Comparison of ENCODE assay signal across 16 mouse cellular contexts in the genomic region with DNA sequence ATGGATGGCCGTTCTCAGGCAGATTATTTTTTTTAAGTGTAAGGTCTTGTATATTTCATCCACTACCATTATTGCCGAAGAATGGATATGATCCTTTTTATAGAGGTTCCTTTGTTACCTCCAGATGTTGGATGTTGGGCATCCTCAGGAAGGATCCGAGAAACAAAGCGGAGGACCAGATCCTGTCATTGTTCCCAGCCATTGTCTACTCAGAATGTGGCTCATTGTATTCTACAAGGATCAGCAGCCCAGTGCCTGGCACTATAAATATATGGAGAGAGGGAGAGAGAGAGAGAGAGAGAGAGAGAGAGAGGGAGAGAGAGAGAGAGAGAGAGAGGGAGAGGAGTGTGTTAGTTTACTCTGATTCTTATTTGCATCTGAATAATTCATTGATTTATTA. TPM values are rescaled to one million over a fixed set of nuclear protein-coding genes. Genes with fewer than 3 reads are reported as not detected.
DNase-seq lines count a peak whose midpoint lies in the region; ATAC-seq and TF ChIP-seq lines count a peak whose summit lies in the region.
"Had no signal": no experiment of that assay in that cellular context is flagged by ENCODE, and none has a peak within 500 bp of the region (broad histone marks: within the 10 kb centered on the region; RNA-seq: fewer than 3 reads in every experiment).

No protein-coding gene starts in this region.

- WGBS in heart, embryonic 13.5 days = 60% methylated on average over 4 of the region's 4 CpGs
- 77% methylated on average over 4 of the region's 4 CpGs for WGBS in macrophage (ENCODE audit: missing documents)

- peaks cover 67% of the 10 kb centered on the region for H3K36me3 ChIP-seq in heart, embryonic 13.5 days
- no peaks in the 10 kb centered on the region for H3K36me3 ChIP-seq in macrophage (ENCODE audit: inconsistent target)
- H3K36me3 ChIP-seq: forebrain, embryonic 12.5 days; stomach, embryonic 15.5 days had no signal

- H3K9ac ChIP-seq in heart, embryonic 13.5 days = peak overlapping the region; percentile 62
- H3K9ac ChIP-seq: embryonic facial prominence, embryonic 15.5 days; forebrain, embryonic 12.5 days; liver, embryonic 14.5 days; midbrain, embryonic 15.5 days; neural tube, embryonic 12.5 days; stomach, embryonic 15.5 days had no signal

- no peak for TF ChIP-seq CTCF in left cerebral cortex, adult 2 months (IDR thresholded peaks at IDR 0.05)
- no peak for TF ChIP-seq CTCF in cortical plate, adult 2 months (IDR thresholded peaks at IDR 0.05; ENCODE audit: extremely low read depth, insufficient read depth, low read length)

- H3K79me2 ChIP-seq in macrophage (ENCODE audit: inconsistent target) = no peaks in the 10 kb centered on the region

- no peak for ATAC-seq in heart, embryonic 13.5 days (ENCODE audit: extremely low read depth, insufficient number of reproducible peaks, low FRiP score, low TSS enrichment)
- ATAC-seq: midbrain, embryonic 15.5 days had no signal

- no peaks in the 10 kb centered on the region for H3K27me3 ChIP-seq in heart, embryonic 13.5 days (replicated peaks)
- H3K27me3 ChIP-seq: embryonic facial prominence, embryonic 15.5 days; forebrain, embryonic 12.5 days; midbrain, embryonic 15.5 days; neural tube, embryonic 12.5 days; stomach, embryonic 15.5 days had no signal

- peak overlapping the region; percentile 42; the same call in 1 of the 2 replicates for H3K4me2 ChIP-seq in heart, embryonic 13.5 days
- H3K4me2 ChIP-seq: embryonic facial prominence, embryonic 15.5 days; forebrain, embryonic 12.5 days; midbrain, embryonic 15.5 days; neural tube, embryonic 12.5 days; stomach, embryonic 15.5 days had no signal

- no peak overlapping the region for H3K4me3 ChIP-seq in heart, embryonic 13.5 days
- H3K4me3 ChIP-seq in left cerebral cortex, adult 2 months = no peak overlapping the region
- H3K4me3 ChIP-seq in cortical plate, adult 2 months (ENCODE audit: insufficient read depth, low read length) = no peak overlapping the region
- no peak overlapping the region for H3K4me3 ChIP-seq in macrophage (ENCODE audit: inconsistent target)
- H3K4me3 ChIP-seq: embryonic facial prominence, embryonic 15.5 days; forebrain, embryonic 12.5 days; midbrain, embryonic 15.5 days; neural tube, embryonic 12.5 days; stomach, embryonic 15.5 days had no signal

- no peak for TF ChIP-seq POLR2A in cortical plate, adult 2 months (IDR thresholded peaks at IDR 0.05; ENCODE audit: extremely low read depth, insufficient read depth, low read length)

- H3K27ac ChIP-seq in heart, embryonic 13.5 days (replicated peaks) = peak overlapping the region; percentile 94
- H3K27ac ChIP-seq in left cerebral cortex, adult 2 months = peak overlapping the region; percentile 71
- H3K27ac ChIP-seq in cortical plate, adult 2 months (ENCODE audit: insufficient read depth, low read length) = 0 out of 2 replicates have a peak overlapping the region, but pooled peaks have one; percentile 32
- H3K27ac ChIP-seq in macrophage = peak overlapping the region; percentile 27
- H3K27ac ChIP-seq: forebrain, embryonic 12.5 days; liver, embryonic 14.5 days; midbrain, embryonic 15.5 days; neural tube, embryonic 12.5 days had no signal

- intact Hi-C loops in left cerebral cortex, adult 2 months (cut with DNase I) = no loop called here
- intact Hi-C loops in left cerebral cortex, postnatal 14 days (cut with DNase I) = no loop called here

- no peak for DNase-seq in heart, adult 18-20 months
- DNase-seq in left cerebral cortex, adult 2 months (ENCODE audit: extremely low spot score in 1 of 2, low spot score in 2 of 2) = no peak
- no peak for DNase-seq in left cerebral cortex, postnatal 14 days (ENCODE audit: low spot score in 2 of 2)
- no peak for DNase-seq in cerebellum, postnatal 10 days
- DNase-seq: cerebellum, adult 18-20 months; kidney, postnatal 14 days; thymus, postnatal 14 days had no signal

- peaks cover 85% of the 10 kb centered on the region for H3K4me1 ChIP-seq in heart, embryonic 13.5 days
- H3K4me1 ChIP-seq in cortical plate, adult 2 months (ENCODE audit: control insufficient read depth, insufficient read depth, low read length) = peaks cover 6% of the 10 kb centered on the region

- no peaks in the 10 kb centered on the region for H3K9me3 ChIP-seq in heart, embryonic 13.5 days
- H3K9me3 ChIP-seq: embryonic facial prominence, embryonic 15.5 days; forebrain, embryonic 12.5 days; midbrain, embryonic 15.5 days; neural tube, embryonic 12.5 days; stomach, embryonic 15.5 days had no signal

RNA-seq across cellular contexts. Expression of gene Adam19, which starts 6.8 kb away (rescaled TPM):
- polyA plus RNA-seq in heart, embryonic 13.5 days (2015; fragmentation: Nextera tagmentation; extraction: Ambion mirVana) = 24.2 and 24.7 TPM in 2 replicates
- total RNA-seq in heart, adult 18-20 months (2021) = 10 to 100 TPM; 48.1 to 54.5 TPM
- total RNA-seq in left cerebral cortex, adult 2 months (2021) = 10 to 100 TPM; 19.1 to 19.8 TPM
- 10 to 100 TPM; 29.0 to 32.3 TPM for total RNA-seq in left cerebral cortex, postnatal 14 days (2021)
- 9.6 and 9.9 TPM in 2 replicates for polyA plus RNA-seq in cortical plate, adult 2 months (2012; rRNA removed)
- 10 to 100 TPM in 18 of 26 experiments, 1 to 10 TPM in 8; 1.6 to 65.5 (median 11.8) TPM for total RNA-seq in macrophage (2018; cell fraction: chromatin; rRNA removed)
- 10 to 100 TPM in 12 of 26 experiments, 1 to 10 TPM in 14; 2.5 to 29.1 (median 6.6) TPM for total RNA-seq in macrophage (2018; cell fraction: cytosol; rRNA removed)
- 10 to 100 TPM in 15 of 26 experiments, 1 to 10 TPM in 11; 5.7 to 52.0 (median 11.1) TPM for total RNA-seq in macrophage (2018; cell fraction: nucleus; rRNA removed)
- polyA plus RNA-seq in macrophage (2018) = 4.7 to 18.1 TPM (median 13.4 TPM) in 3 replicates

RNA-seq across cellular contexts. Expression of gene Gm12166, which starts 10.4 kb away (rescaled TPM):
- polyA plus RNA-seq in heart, embryonic 13.5 days (2015; fragmentation: Nextera tagmentation; extraction: Ambion mirVana) = 4.8 and 5.3 TPM in 2 replicates
- total RNA-seq in heart, adult 18-20 months (2021) = 1 to 10 TPM; 1.0 to 2.9 TPM
- total RNA-seq in left cerebral cortex, adult 2 months (2021) = 1 to 10 TPM; 2.7 to 3.8 TPM
- total RNA-seq in left cerebral cortex, postnatal 14 days (2021) = 1 to 10 TPM; 1.8 to 2.6 TPM
- 6.8 and 11.1 TPM in 2 replicates for polyA plus RNA-seq in cortical plate, adult 2 months (2012; rRNA removed)
- 1 to 10 TPM in 21 of 26 experiments, under 1 TPM in 1, not detected in 4; 0.95 to 9.0 (median 3.2) TPM for total RNA-seq in macrophage (2018; cell fraction: chromatin; rRNA removed)
- 10 to 100 TPM in 1 of 26 experiments, 1 to 10 TPM in 25; 3.2 to 10.7 (median 5.3) TPM for total RNA-seq in macrophage (2018; cell fraction: cytosol; rRNA removed)
- total RNA-seq in macrophage (2018; cell fraction: nucleus; rRNA removed) = 1 to 10 TPM; 1.4 to 8.4 (median 3.8) TPM
- polyA plus RNA-seq in macrophage (2018) = 2.0 to 9.0 TPM (median 8.5 TPM) in 3 replicates

Comparison
In these comparisons a context has a peak if more than half of its experiments do, and no peak if none do; other contexts are left out.
1. H3K27ac ChIP-seq: peak in every context shown above with its lines; median percentile 94 in heart, embryonic 13.5 days; 71 in left cerebral cortex, adult 2 months; 32 in cortical plate, adult 2 months; 27 in macrophage.